Mouse (Mus musculus) C2C12 (cell line): ENCODE measurements around the gene Pomc.

Source experiments
- CTCF ChIP-seq: IDR thresholded peaks from one replicate; pipeline ENCODE4 v1.5.1; 2011; ENCODE audit not compliant: control insufficient read depth, insufficient read depth, insufficient read length
- MAX ChIP-seq: IDR thresholded peaks from one replicate; pipeline ENCODE4 v1.6.1; 2011; ENCODE audit warnings: mild to moderate bottlenecking, control low read depth
- MYOD1 ChIP-seq: IDR thresholded peaks from one replicate; pipeline ENCODE4 v1.6.1; 2011; ENCODE audit warnings: low read depth; ENCODE audit not compliant: control insufficient read depth, insufficient read length
- MYOG ChIP-seq: IDR thresholded peaks from one replicate; pipeline ENCODE4 v1.6.1; 2011; ENCODE audit not compliant: control insufficient read depth, insufficient read length; ENCODE audit errors: extremely low read depth
- USF1 ChIP-seq: IDR thresholded peaks from one replicate; pipeline ENCODE4 v1.6.1; 2011; ENCODE audit warnings: low read depth, mild to moderate bottlenecking, control low read depth, moderate library complexity

- TF ChIP-seq CTCF, result no peak
- no peak for TF ChIP-seq MAX
- no peak for TF ChIP-seq MYOG
- TF ChIP-seq USF1, result no peak
- TF ChIP-seq MYOD1, result no peak
Measured at GRCm38 (mm10) chr12:3907008-3907407, 47.7 kb upstream of the Pomc start.
